Mouse (Mus musculus): ENCODE results near the gene 1700069L16Rik. TPM values are rescaled to one million over a fixed set of nuclear protein-coding genes. Genes with fewer than 3 reads are reported as not detected.

The 1700069L16Rik gene
- polyA plus RNA-seq, 1 experiment from 2014 or later: not detected

DNA sequence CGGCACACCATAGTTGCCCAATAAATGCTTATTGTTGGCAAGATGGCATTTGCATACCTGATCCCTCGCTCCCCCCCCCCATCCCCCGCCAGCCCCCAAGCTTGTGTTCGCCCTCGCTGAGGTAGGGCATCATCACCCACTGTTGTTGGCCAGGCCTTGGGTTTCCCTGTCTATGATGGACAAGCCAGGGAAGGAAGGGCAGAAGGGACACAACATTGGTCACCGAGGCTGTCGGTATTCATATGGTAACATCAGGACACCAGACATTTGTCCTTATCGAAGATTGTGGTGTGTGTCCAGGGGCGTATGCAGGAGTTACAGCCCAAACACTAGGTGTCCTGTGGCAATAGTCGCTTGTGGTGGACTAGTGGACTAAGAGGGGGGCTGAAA lies 11.5 kb upstream of the 1700069L16Rik start:
- 4% methylated on average over 10 of the region's 10 CpGs for WGBS
- Histone ChIP-seq H3K27ac (ENCODE audit: low read length) (peak overlapping the region; percentile 94), H3K4me3 (ENCODE audit: low read depth, low read length) (peak overlapping the region; percentile 52), H3K4me1 (ENCODE audit: control insufficient read depth, insufficient read depth, low read length) (peaks cover 9% of the 10 kb centered on the region), H3K4me2 (replicated peaks; ENCODE audit: low read depth, low read length) (peak overlapping the region; percentile 91), H3K27me3 (ENCODE audit: control insufficient read depth, insufficient read depth, low read length) (no peaks in the 10 kb centered on the region), H3K36me3 (ENCODE audit: control insufficient read depth, insufficient read depth, low read length) (peaks cover 17% of the 10 kb centered on the region; the same call in 1 of the 2 replicates), H3K9ac (replicated peaks; ENCODE audit: low read depth, low read length) (peak overlapping the region; percentile 58), H3K9me3 (ENCODE audit: control insufficient read depth, low read depth, low read length) (no peaks in the 10 kb centered on the region)
- peak; percentile 20; the same call in 1 of the 2 replicates for ATAC-seq (ENCODE audit: insufficient number of reproducible peaks, insufficient read depth, low FRiP score, low read depth)

DNA sequence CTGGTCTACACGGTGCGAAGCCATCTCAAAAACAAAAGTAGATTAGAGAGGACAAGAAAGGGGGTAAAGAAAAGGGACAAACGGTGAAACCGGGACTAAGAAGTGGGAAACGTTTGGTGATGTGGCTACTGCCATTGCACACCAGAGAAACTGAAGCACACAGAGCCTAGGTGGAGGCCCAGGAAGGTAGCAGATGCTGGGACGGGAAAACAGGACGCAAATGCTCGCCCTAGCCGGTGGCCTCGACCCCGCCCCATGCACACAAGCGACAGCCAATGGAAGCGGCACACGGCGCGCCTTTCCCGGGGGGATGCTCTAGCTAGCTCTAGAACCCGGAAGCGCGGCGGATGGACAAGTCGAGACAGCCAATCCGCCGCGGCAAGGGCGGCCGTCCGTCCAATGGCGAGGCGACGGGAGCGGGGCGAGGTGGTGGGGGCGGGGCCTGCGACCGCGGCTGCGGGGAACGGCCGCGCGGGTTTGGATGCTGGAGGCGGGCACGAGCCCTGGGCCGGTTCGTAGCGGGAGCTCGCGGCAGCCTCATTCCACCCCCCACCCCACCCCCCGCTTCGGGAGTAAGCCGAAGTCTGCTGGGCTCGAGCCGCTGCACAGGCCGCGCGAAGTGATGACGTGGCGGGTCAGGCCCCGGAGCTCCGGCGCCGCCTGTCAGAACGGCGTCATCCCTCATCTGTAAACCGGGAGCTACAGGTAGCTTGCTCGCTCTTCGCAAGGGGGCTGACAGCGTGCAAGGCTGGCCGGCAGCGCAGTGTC lies 11.0 kb upstream of the 1700069L16Rik start, which contains the start of gene Ficd:
Ficd (plus strand) TSS at position 459 of the 768 bp plus-strand sequence.
- Histone ChIP-seq H3K36me3 (ENCODE audit: control insufficient read depth, insufficient read depth, low read length) (peaks cover 12% of the 10 kb centered on the region; the same call in 1 of the 2 replicates), H3K4me3 (ENCODE audit: low read depth, low read length) (peak within 1 kb of the TSS; percentile 52), H3K27me3 (ENCODE audit: control insufficient read depth, insufficient read depth, low read length) (no peaks in the 10 kb centered on the region), H3K9me3 (ENCODE audit: control insufficient read depth, low read depth, low read length) (no peaks in the 10 kb centered on the region), H3K4me2 (replicated peaks; ENCODE audit: low read depth, low read length) (peak within 1 kb of the TSS; percentile 91), H3K27ac (ENCODE audit: low read length) (peak within 1 kb of the TSS; percentile 94), H3K4me1 (ENCODE audit: control insufficient read depth, insufficient read depth, low read length) (peaks cover 9% of the 10 kb centered on the region), H3K9ac (replicated peaks; ENCODE audit: low read depth, low read length) (peak within 1 kb of the TSS; percentile 58)
- peak; percentile 97 for ATAC-seq (ENCODE audit: insufficient number of reproducible peaks, insufficient read depth, low FRiP score, low read depth)
- WGBS: 1% methylated on average over 60 of the region's 71 CpGs

DNA sequence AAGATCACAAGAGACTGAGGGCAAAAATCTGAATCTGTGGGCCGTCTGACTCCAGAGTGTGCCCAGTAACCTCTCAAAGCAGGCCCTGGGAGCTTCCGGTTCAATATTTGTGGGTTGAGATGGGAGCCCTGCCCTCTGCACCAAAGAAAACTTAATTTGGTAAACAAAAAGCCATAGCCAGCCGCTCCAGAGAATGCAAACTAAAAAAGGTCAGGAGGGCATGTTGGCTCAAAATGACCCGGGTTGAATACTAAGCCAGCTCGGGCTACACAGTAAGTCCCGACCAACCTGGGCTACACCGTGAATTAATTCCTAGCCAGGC lies 10.4 kb upstream of the 1700069L16Rik start:
- Histone ChIP-seq H3K9me3 (ENCODE audit: control insufficient read depth, low read depth, low read length) (no peaks in the 10 kb centered on the region), H3K27ac (ENCODE audit: low read length) (peak overlapping the region; percentile 94)
- peak; percentile 35; the same call in 1 of the 2 replicates for ATAC-seq (ENCODE audit: insufficient number of reproducible peaks, insufficient read depth, low FRiP score, low read depth)

DNA sequence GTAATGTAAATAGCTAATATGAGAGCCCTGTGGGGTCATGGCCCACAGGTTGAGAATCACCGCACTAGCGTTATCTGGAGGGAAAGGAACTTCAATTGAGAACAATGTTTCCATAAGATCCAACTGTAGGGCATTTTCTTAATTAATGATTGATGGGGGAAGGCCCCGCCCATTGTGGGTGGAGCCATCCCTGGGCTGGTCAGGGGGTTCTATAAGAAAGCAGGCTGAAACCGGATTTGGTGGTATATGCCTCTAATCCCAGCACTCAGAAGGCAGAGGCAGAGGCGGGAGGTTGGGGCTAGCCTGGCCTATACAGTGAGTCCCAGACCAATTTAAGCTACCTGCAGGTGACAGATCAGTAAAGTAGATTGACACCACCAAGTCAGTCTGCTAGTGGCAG lies 9.8 kb upstream of the 1700069L16Rik start:
- H3K4me1 ChIP-seq (ENCODE audit: control insufficient read depth, insufficient read depth, low read length): peaks cover 9% of the 10 kb centered on the region
- no peak overlapping the region for H3K27ac ChIP-seq (ENCODE audit: low read length)
- no peaks in the 10 kb centered on the region for H3K27me3 ChIP-seq (ENCODE audit: control insufficient read depth, insufficient read depth, low read length)
- WGBS: 64% methylated on average over 5 of the region's 5 CpGs
- H3K36me3 ChIP-seq (ENCODE audit: control insufficient read depth, insufficient read depth, low read length): peaks cover 11% of the 10 kb centered on the region; the same call in 1 of the 2 replicates
- ATAC-seq (ENCODE audit: insufficient number of reproducible peaks, insufficient read depth, low FRiP score, low read depth): no peak
- H3K9me3 ChIP-seq (ENCODE audit: control insufficient read depth, low read depth, low read length): no peaks in the 10 kb centered on the region
- no peak overlapping the region for H3K9ac ChIP-seq (replicated peaks; ENCODE audit: low read depth, low read length)
- H3K4me2 ChIP-seq (replicated peaks; ENCODE audit: low read depth, low read length): no peak overlapping the region
- H3K4me3 ChIP-seq (ENCODE audit: low read depth, low read length): no peak overlapping the region

More for the DNA sequence above, 10.4 kb upstream of the 1700069L16Rik start:
- Histone ChIP-seq H3K9ac (replicated peaks; ENCODE audit: low read depth, low read length) (peak overlapping the region; percentile 58), H3K4me3 (ENCODE audit: low read depth, low read length) (peak overlapping the region; percentile 52), H3K4me1 (ENCODE audit: control insufficient read depth, insufficient read depth, low read length) (peaks cover 9% of the 10 kb centered on the region), H3K27me3 (ENCODE audit: control insufficient read depth, insufficient read depth, low read length) (no peaks in the 10 kb centered on the region), H3K36me3 (ENCODE audit: control insufficient read depth, insufficient read depth, low read length) (peaks cover 11% of the 10 kb centered on the region; the same call in 1 of the 2 replicates), H3K4me2 (replicated peaks; ENCODE audit: low read depth, low read length) (peak overlapping the region; percentile 91)
- WGBS: 23% methylated on average over 7 of the region's 7 CpGs

DNA sequence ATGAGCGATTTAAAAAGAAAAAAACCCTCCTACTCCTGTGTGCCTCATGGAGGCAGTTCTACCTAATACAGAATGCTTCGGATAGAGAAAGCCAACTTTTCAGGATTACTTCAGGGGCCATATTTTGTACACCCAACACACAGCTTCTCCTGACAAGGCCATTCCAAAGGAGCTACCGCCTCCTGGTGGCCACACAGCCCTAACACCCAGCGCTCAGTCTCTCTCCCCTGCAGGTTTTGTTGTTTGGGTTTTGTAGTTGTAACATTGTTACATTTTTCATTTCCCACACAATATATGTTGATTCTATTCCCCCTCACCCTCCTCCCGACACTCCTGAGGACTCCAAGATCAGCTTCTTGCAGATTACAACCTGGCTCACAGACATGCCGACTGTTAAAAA lies 7.6 kb upstream of the 1700069L16Rik start:
- no peak for ATAC-seq (ENCODE audit: insufficient number of reproducible peaks, insufficient read depth, low FRiP score, low read depth)
- 23% methylated on average over 6 of the region's 6 CpGs for WGBS
- no peaks in the 10 kb centered on the region for H3K36me3 ChIP-seq (ENCODE audit: control insufficient read depth, insufficient read depth, low read length)
- peaks cover 9% of the 10 kb centered on the region for H3K4me1 ChIP-seq (ENCODE audit: control insufficient read depth, insufficient read depth, low read length)
- H3K9me3 ChIP-seq (ENCODE audit: control insufficient read depth, low read depth, low read length): no peaks in the 10 kb centered on the region
- no peak overlapping the region for H3K4me3 ChIP-seq (ENCODE audit: low read depth, low read length)
- no peaks in the 10 kb centered on the region for H3K27me3 ChIP-seq (ENCODE audit: control insufficient read depth, insufficient read depth, low read length)
- no peak overlapping the region for H3K27ac ChIP-seq (ENCODE audit: low read length)
- no peak overlapping the region for H3K9ac ChIP-seq (replicated peaks; ENCODE audit: low read depth, low read length)
- no peak overlapping the region for H3K4me2 ChIP-seq (replicated peaks; ENCODE audit: low read depth, low read length)

DNA sequence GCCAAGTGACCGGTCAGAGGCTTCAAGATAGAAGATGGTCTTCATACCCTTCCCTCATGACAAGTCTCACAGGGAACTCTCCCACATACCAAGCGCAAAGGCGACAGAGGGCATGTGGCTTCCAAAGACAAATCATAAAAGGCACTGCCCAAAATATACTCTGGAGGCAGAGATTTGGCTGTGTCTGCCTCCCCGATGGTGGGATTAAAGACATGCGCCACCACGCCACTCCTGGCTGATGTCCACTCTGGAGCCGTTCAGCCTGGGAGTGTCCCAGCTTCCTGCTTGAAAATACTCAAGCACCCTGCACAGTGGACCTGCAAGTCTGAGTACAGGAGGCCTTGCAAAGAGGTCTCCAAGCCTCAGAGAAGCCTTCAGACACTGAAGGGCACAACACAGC lies 6.6 kb upstream of the 1700069L16Rik start:
- peaks cover under 1% of the 10 kb centered on the region for H3K4me1 ChIP-seq (ENCODE audit: control insufficient read depth, insufficient read depth, low read length)
- H3K4me3 ChIP-seq (ENCODE audit: low read depth, low read length): no peak overlapping the region
- H3K36me3 ChIP-seq (ENCODE audit: control insufficient read depth, insufficient read depth, low read length): no peaks in the 10 kb centered on the region
- no peaks in the 10 kb centered on the region for H3K27me3 ChIP-seq (ENCODE audit: control insufficient read depth, insufficient read depth, low read length)
- no peak overlapping the region for H3K4me2 ChIP-seq (replicated peaks; ENCODE audit: low read depth, low read length)
- WGBS: 86% methylated on average over 7 of the region's 7 CpGs
- no peak overlapping the region for H3K9ac ChIP-seq (replicated peaks; ENCODE audit: low read depth, low read length)
- no peaks in the 10 kb centered on the region for H3K9me3 ChIP-seq (ENCODE audit: control insufficient read depth, low read depth, low read length)
- ATAC-seq (ENCODE audit: insufficient number of reproducible peaks, insufficient read depth, low FRiP score, low read depth): no peak
- no peak overlapping the region for H3K27ac ChIP-seq (ENCODE audit: low read length)

DNA sequence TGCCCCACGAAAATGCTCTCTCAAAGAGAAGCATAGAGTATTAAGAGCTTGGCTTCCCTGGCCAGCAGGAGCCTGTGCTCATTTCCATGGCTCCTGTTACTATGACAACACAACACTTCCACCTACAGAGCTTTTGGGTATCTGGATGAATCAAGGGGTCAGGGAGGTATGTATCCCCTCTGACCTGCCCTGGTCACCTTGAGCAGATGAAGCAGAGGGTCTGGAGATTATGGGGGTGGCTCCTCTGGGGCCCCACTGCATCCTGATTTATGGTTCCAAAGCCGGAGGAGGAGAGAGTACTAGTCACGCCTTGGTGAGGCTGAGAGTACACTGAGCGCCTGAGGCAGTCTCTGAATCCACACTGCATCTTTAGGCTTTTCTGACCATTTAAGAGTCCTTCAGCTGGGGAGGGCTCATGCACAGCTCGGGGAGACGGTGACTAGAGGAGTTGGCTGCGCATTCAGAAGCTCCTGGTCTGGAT lies 6.1 kb upstream of the 1700069L16Rik start:
- ATAC-seq (ENCODE audit: insufficient number of reproducible peaks, insufficient read depth, low FRiP score, low read depth): no peak
- H3K4me1 ChIP-seq (ENCODE audit: control insufficient read depth, insufficient read depth, low read length): no peaks in the 10 kb centered on the region; the same call in 1 of the 2 replicates
- 64% methylated on average over 7 of the region's 7 CpGs for WGBS
- H3K4me3 ChIP-seq (ENCODE audit: low read depth, low read length): no peak overlapping the region
- no peaks in the 10 kb centered on the region for H3K9me3 ChIP-seq (ENCODE audit: control insufficient read depth, low read depth, low read length)
- H3K27ac ChIP-seq (ENCODE audit: low read length): no peak overlapping the region
- no peaks in the 10 kb centered on the region for H3K27me3 ChIP-seq (ENCODE audit: control insufficient read depth, insufficient read depth, low read length)
- no peak overlapping the region for H3K9ac ChIP-seq (replicated peaks; ENCODE audit: low read depth, low read length)
- no peak overlapping the region for H3K4me2 ChIP-seq (replicated peaks; ENCODE audit: low read depth, low read length)
- H3K36me3 ChIP-seq (ENCODE audit: control insufficient read depth, insufficient read depth, low read length): no peaks in the 10 kb centered on the region

DNA sequence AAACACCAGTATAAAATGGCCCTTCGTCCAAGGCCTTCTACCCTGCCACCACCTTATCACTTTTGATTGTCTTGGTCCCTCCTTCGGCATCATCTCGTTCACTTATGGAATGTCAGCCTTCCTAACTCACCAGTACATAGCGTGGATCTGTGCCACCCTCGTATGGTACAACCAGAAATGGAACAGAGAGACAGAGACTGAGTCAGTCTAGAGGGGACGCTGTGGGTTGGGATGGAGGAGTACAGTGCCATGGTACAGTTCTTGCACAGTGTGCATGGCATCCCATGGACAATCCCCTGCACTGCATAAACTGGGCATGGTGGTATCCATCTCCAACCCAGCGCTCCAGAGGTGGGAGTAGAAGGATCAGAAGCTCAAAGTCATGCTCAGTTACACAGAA lies 4.1 kb upstream of the 1700069L16Rik start:
- Histone ChIP-seq H3K4me1 (ENCODE audit: control insufficient read depth, insufficient read depth, low read length) (no peaks in the 10 kb centered on the region), H3K9ac (replicated peaks; ENCODE audit: low read depth, low read length) (no peak overlapping the region), H3K36me3 (ENCODE audit: control insufficient read depth, insufficient read depth, low read length) (no peaks in the 10 kb centered on the region), H3K27me3 (ENCODE audit: control insufficient read depth, insufficient read depth, low read length) (no peaks in the 10 kb centered on the region), H3K4me2 (replicated peaks; ENCODE audit: low read depth, low read length) (no peak overlapping the region), H3K4me3 (ENCODE audit: low read depth, low read length) (no peak overlapping the region), H3K9me3 (ENCODE audit: control insufficient read depth, low read depth, low read length) (no peaks in the 10 kb centered on the region), H3K27ac (ENCODE audit: low read length) (no peak overlapping the region)
- no peak for ATAC-seq (ENCODE audit: insufficient number of reproducible peaks, insufficient read depth, low FRiP score, low read depth)
- 91% methylated on average over 7 of the region's 7 CpGs for WGBS
